Mouse (Mus musculus) small intestine, adult 2 months (tissue): Measurements from ENCODE around the gene Rabggta.

Experiments used
- CTCF ChIP-seq: fragments of 200-500 bp; IDR thresholded peaks from 2 replicates; pipeline ENCODE4 v1.5.1; 2012; ENCODE audit warnings: low read depth, mild to moderate bottlenecking, control low read depth, inconsistent platforms, low read length, moderate library complexity, mixed read lengths; ENCODE audit not compliant: insufficient replicate concordance, insufficient read length; ENCODE audit errors: extremely low read depth
- POLR2A ChIP-seq: fragments of 200-500 bp; IDR thresholded peaks from 2 replicates; pipeline ENCODE4 v1.6.1; 2012; ENCODE audit warnings: low read depth, mild to moderate bottlenecking, control low read depth, inconsistent platforms, low read length, moderate library complexity

GRCm38 (mm10) chr14:55689433-55689832, 32.6 kb downstream of the Rabggta start:
- TF ChIP-seq CTCF: no peak
- TF ChIP-seq POLR2A: no peak
